Mouse (Mus musculus) liver, adult (tissue): ENCODE measurements at regions not wholly inside any gene's neighbourhood (a gene's known extent, or its start where the extent isn't known, plus 50 kb on each side); places are given as distances from the start of the nearest gene placed in this dataset.

Source experiments
- GATA4 ChIP-seq: IDR thresholded peaks from 2 replicates; pipeline ENCODE4 v1.6.1; 2014; ENCODE audit warnings: mild to moderate bottlenecking, low read length; ENCODE audit not compliant: insufficient replicate concordance

- TF ChIP-seq GATA4: no peak
Measured at GRCm38 (mm10) chr12:27796642-27797041, 454.3 kb upstream of the Sox11 start.

GRCm38 (mm10) chr12:27786716-27787291 lies 444.4 kb upstream of the Sox11 start:
- TF ChIP-seq GATA4: no peak

GRCm38 (mm10) chr12:27780801-27781200 lies 438.4 kb upstream of the Sox11 start:
- TF ChIP-seq GATA4: no peak

GRCm38 (mm10) chr12:27765948-27766347 lies 423.6 kb upstream of the Sox11 start:
- no peak for TF ChIP-seq GATA4

- TF ChIP-seq GATA4: no peak
Measured at GRCm38 (mm10) chr12:27759016-27759415, 416.6 kb upstream of the Sox11 start.

GRCm38 (mm10) chr12:27757641-27758040 lies 415.3 kb upstream of the Sox11 start:
- no peak for TF ChIP-seq GATA4

GRCm38 (mm10) chr12:27724619-27725200 lies 382.3 kb upstream of the Sox11 start:
- TF ChIP-seq GATA4: no peak

- no peak for TF ChIP-seq GATA4
Measured at GRCm38 (mm10) chr12:27680459-27680858, 338.1 kb upstream of the Sox11 start.

GRCm38 (mm10) chr12:27673404-27673803 lies 331.0 kb upstream of the Sox11 start:
- TF ChIP-seq GATA4: no peak

GRCm38 (mm10) chr12:27670650-27671084 lies 328.3 kb upstream of the Sox11 start:
- no peak for TF ChIP-seq GATA4

GRCm38 (mm10) chr12:27670190-27670589 lies 327.8 kb upstream of the Sox11 start:
- TF ChIP-seq GATA4: no peak

- no peak for TF ChIP-seq GATA4
Measured at GRCm38 (mm10) chr12:27669542-27669941, 327.2 kb upstream of the Sox11 start.

GRCm38 (mm10) chr12:27666456-27666855 lies 324.1 kb upstream of the Sox11 start:
- TF ChIP-seq GATA4: no peak

GRCm38 (mm10) chr12:27663126-27663525 lies 320.8 kb upstream of the Sox11 start:
- no peak for TF ChIP-seq GATA4

GRCm38 (mm10) chr12:27662723-27663122 lies 320.3 kb upstream of the Sox11 start:
- TF ChIP-seq GATA4: no peak

- TF ChIP-seq GATA4: no peak
Measured at GRCm38 (mm10) chr12:27657536-27657935, 315.2 kb upstream of the Sox11 start.

- no peak for TF ChIP-seq GATA4
Measured at GRCm38 (mm10) chr12:27653541-27653940, 311.2 kb upstream of the Sox11 start.
